Mouse (Mus musculus): Measurements from ENCODE around the gene Hif1an.

DNA sequence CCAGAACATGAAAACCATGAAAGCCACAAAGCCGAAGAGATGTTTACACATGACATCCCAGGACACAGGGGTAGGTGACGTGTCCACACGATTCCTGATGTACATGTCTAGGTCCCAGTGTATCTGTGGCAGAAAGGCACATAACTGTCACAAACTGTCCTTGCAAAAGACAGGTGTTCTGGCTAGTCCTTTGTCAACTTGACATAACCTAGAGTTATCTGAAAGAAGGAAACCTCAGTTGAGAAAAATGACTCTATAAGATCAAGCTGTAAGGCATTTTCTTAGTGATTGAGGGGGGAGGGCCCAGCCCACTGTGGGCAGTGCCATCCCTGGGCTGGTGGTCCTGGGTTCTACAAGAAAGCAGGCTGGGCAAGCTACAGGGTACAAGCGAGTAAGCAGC lies 9.9 kb upstream of the Hif1an start, which contains the start of gene Gm20538:
- TF ChIP-seq TAL1 (IDR thresholded peaks at IDR 0.05; ENCODE audit: low read length) (no peak), GATA1 (IDR thresholded peaks at IDR 0.05; ENCODE audit: low read length) (no peak)
